Mouse (Mus musculus) embryonic facial prominence, embryonic 13.5 days (tissue): ENCODE measurements around the gene Scrn3. TPM values are rescaled to one million over a fixed set of nuclear protein-coding genes. Genes with fewer than 3 reads are reported as not detected.

Experiments used
- ATAC-seq: fragments of 200-750 bp; cut with Nextera tagmentation; 2 replicates; pipeline ENCODE4 v1.8.0; 2017; ENCODE audit warnings: low read depth; ENCODE audit not compliant: insufficient number of reproducible peaks, insufficient read depth, low FRiP score, low TSS enrichment
- H3K27ac ChIP-seq: fragments of 300-500 bp; sonication (generic); 2 replicates; pipeline ENCODE4 v1.5.1; 2015; ENCODE audit warnings: moderate library complexity, mild to moderate bottlenecking, inconsistent platforms
- H3K27me3 ChIP-seq: fragments of 300-500 bp; sonication (generic); 2 replicates; pipeline ENCODE4 v1.6.1; 2015; ENCODE audit warnings: mild to moderate bottlenecking, inconsistent platforms
- H3K36me3 ChIP-seq: fragments of 300-500 bp; sonication (generic); 2 replicates; pipeline ENCODE4 v1.6.1; 2015; ENCODE audit warnings: mild to moderate bottlenecking, inconsistent platforms
- H3K4me1 ChIP-seq: fragments of 300-500 bp; sonication (generic); 2 replicates; pipeline ENCODE4 v1.6.1; 2015; ENCODE audit warnings: inconsistent platforms
- H3K4me2 ChIP-seq: fragments of 300-500 bp; sonication (generic); 2 replicates; pipeline ENCODE4 v1.6.1; 2015; ENCODE audit warnings: moderate library complexity, mild to moderate bottlenecking, inconsistent platforms
- H3K4me3 ChIP-seq: fragments of 300-500 bp; sonication (generic); 2 replicates; pipeline ENCODE4 v1.5.1; 2015; ENCODE audit warnings: mild to moderate bottlenecking, inconsistent platforms
- H3K9ac ChIP-seq: fragments of 300-500 bp; sonication (generic); 2 replicates; pipeline ENCODE4 v1.6.1; 2015; ENCODE audit warnings: mild to moderate bottlenecking, inconsistent platforms
- H3K9me3 ChIP-seq: fragments of 300-500 bp; sonication (generic); 2 replicates; pipeline ENCODE4 v1.6.1; 2016; ENCODE audit warnings: inconsistent platforms
- WGBS: fragments of 180-500 bp; shearing (Covaris S2); methylation state at CpG from one replicate; pipeline ENCODE4 v1.1.7; 2015; ENCODE audit warnings: mixed read lengths; 5-methylcytosine and 5-hydroxymethylcytosine counted together
- polyA plus RNA-seq: library from polyadenylated mRNA; unstranded; fragments of >200 nt; fragmentation: Nextera tagmentation; extraction: Ambion mirVana; gene quantifications from 2 replicates; pipeline ENCODE4 v1.2.1, GENCODE M21; 2015

The Scrn3 gene
- 15.0 and 17.5 TPM in 2 replicates for polyA plus RNA-seq

GRCm38 (mm10) chr2:73312152-73313116 is at the start of gene Scrn3, which contains the start of gene Cir1:
TSS of gene Scrn3 (plus strand) at chr2:73312601.
TSS of gene Cir1 (minus strand) at chr2:73312701.
- H3K4me3 ChIP-seq: peak within 1 kb of the TSS; percentile 68
- under 1% methylated on average over 64 of the region's 64 CpGs for WGBS
- H3K4me1 ChIP-seq: peaks cover 13% of the 10 kb centered on the region
- H3K36me3 ChIP-seq: peaks cover 28% of the 10 kb centered on the region
- peak within 1 kb of the TSS; percentile 92 for H3K4me2 ChIP-seq
- H3K9me3 ChIP-seq: no peaks in the 10 kb centered on the region
- H3K27ac ChIP-seq: peak within 1 kb of the TSS; percentile 88
- peak; percentile 92 for ATAC-seq
- H3K9ac ChIP-seq: peak within 1 kb of the TSS; percentile 82
- no peaks in the 10 kb centered on the region for H3K27me3 ChIP-seq

- H3K27me3 ChIP-seq: peaks cover 57% of the 10 kb centered on the region
- 3% methylated on average over 16 of the region's 16 CpGs for WGBS
- peak overlapping the region; percentile 39; the same call in 1 of the 2 replicates for H3K27ac ChIP-seq
- peak overlapping the region; percentile 88 for H3K4me2 ChIP-seq
- peak overlapping the region; percentile 69 for H3K9ac ChIP-seq
- peaks cover 34% of the 10 kb centered on the region for H3K4me1 ChIP-seq
- no peaks in the 10 kb centered on the region for H3K36me3 ChIP-seq
- H3K9me3 ChIP-seq: 0 out of 2 replicates have a peak, but pooled peaks cover 4% of the 10 kb centered on the region
- no peak for ATAC-seq
- H3K4me3 ChIP-seq: peak overlapping the region; percentile 54
Measured at GRCm38 (mm10) chr2:73263172-73263765, 49.1 kb upstream of the Scrn3 start.

- Histone ChIP-seq H3K4me1 (peaks cover 33% of the 10 kb centered on the region), H3K4me3 (peak overlapping the region; percentile 54), H3K27me3 (peaks cover 64% of the 10 kb centered on the region), H3K9me3 (0 out of 2 replicates have a peak, but pooled peaks cover 4% of the 10 kb centered on the region), H3K4me2 (peak overlapping the region; percentile 88), H3K36me3 (no peaks in the 10 kb centered on the region), H3K27ac (peak overlapping the region; percentile 39), H3K9ac (peak overlapping the region; percentile 69)
- 1% methylated on average over 38 of the region's 38 CpGs for WGBS
- 0 out of 2 replicates have a peak, but pooled peaks have one; percentile 33 for ATAC-seq
Measured at GRCm38 (mm10) chr2:73263794-73264610, 48.4 kb upstream of the Scrn3 start.

- 5% methylated on average over 11 of the region's 11 CpGs for WGBS
- Histone ChIP-seq H3K27me3 (peaks cover 70% of the 10 kb centered on the region), H3K4me3 (peak overlapping the region; percentile 54), H3K9ac (peak overlapping the region; percentile 69; the same call in 1 of the 2 replicates), H3K27ac (no peak overlapping the region), H3K4me2 (peak overlapping the region; percentile 88), H3K4me1 (peaks cover 33% of the 10 kb centered on the region), H3K36me3 (no peaks in the 10 kb centered on the region), H3K9me3 (0 out of 2 replicates have a peak, but pooled peaks cover 4% of the 10 kb centered on the region)
- 0 out of 2 replicates have a peak, but pooled peaks have one; percentile 20 for ATAC-seq
Measured at GRCm38 (mm10) chr2:73264611-73265195, 47.7 kb upstream of the Scrn3 start.

- WGBS: 12% methylated on average over 5 of the region's 5 CpGs
- H3K27me3 ChIP-seq: peaks cover 83% of the 10 kb centered on the region
- H3K36me3 ChIP-seq: no peaks in the 10 kb centered on the region
- no peak overlapping the region for H3K9ac ChIP-seq
- H3K9me3 ChIP-seq: 0 out of 2 replicates have a peak, but pooled peaks cover 4% of the 10 kb centered on the region
- peaks cover 41% of the 10 kb centered on the region for H3K4me1 ChIP-seq
- ATAC-seq: no peak
- peak overlapping the region; percentile 0 for H3K4me2 ChIP-seq
- no peak overlapping the region for H3K4me3 ChIP-seq
- H3K27ac ChIP-seq: no peak overlapping the region
Measured at GRCm38 (mm10) chr2:73266011-73266410, 46.4 kb upstream of the Scrn3 start.

- Histone ChIP-seq H3K9ac (no peak overlapping the region), H3K4me1 (peaks cover 47% of the 10 kb centered on the region), H3K27me3 (peaks cover 89% of the 10 kb centered on the region), H3K27ac (no peak overlapping the region), H3K4me3 (no peak overlapping the region), H3K36me3 (no peaks in the 10 kb centered on the region), H3K9me3 (0 out of 2 replicates have a peak, but pooled peaks cover 4% of the 10 kb centered on the region), H3K4me2 (no peak overlapping the region)
- no peak for ATAC-seq
- WGBS: 39% methylated on average over 1 of the region's 1 CpGs
Measured at GRCm38 (mm10) chr2:73266623-73267022, 45.8 kb upstream of the Scrn3 start.

GRCm38 (mm10) chr2:73267231-73267630 is 45.2 kb upstream of the Scrn3 start:
- no peaks in the 10 kb centered on the region for H3K9me3 ChIP-seq
- H3K4me3 ChIP-seq: no peak overlapping the region
- WGBS: 21% methylated on average over 3 of the region's 3 CpGs
- H3K4me2 ChIP-seq: no peak overlapping the region
- H3K9ac ChIP-seq: no peak overlapping the region
- no peak for ATAC-seq
- peaks cover 88% of the 10 kb centered on the region for H3K27me3 ChIP-seq
- no peak overlapping the region for H3K27ac ChIP-seq
- no peaks in the 10 kb centered on the region for H3K36me3 ChIP-seq
- peaks cover 53% of the 10 kb centered on the region for H3K4me1 ChIP-seq

- H3K4me2 ChIP-seq: peak overlapping the region; percentile 37; the same call in 1 of the 2 replicates
- no peak overlapping the region for H3K9ac ChIP-seq
- peaks cover 92% of the 10 kb centered on the region for H3K27me3 ChIP-seq
- ATAC-seq: no peak
- H3K9me3 ChIP-seq: no peaks in the 10 kb centered on the region
- H3K27ac ChIP-seq: no peak overlapping the region
- H3K36me3 ChIP-seq: no peaks in the 10 kb centered on the region
- H3K4me1 ChIP-seq: peaks cover 55% of the 10 kb centered on the region
- H3K4me3 ChIP-seq: no peak overlapping the region
- WGBS: 4% methylated on average over 4 of the region's 4 CpGs
Measured at GRCm38 (mm10) chr2:73267818-73268217, 44.6 kb upstream of the Scrn3 start.

GRCm38 (mm10) chr2:73268281-73268680 is 44.1 kb upstream of the Scrn3 start:
- no peaks in the 10 kb centered on the region for H3K36me3 ChIP-seq
- H3K4me2 ChIP-seq: peak overlapping the region; percentile 37

GRCm38 (mm10) chr2:73268836-73269395 is 43.5 kb upstream of the Scrn3 start:
- no peaks in the 10 kb centered on the region for H3K36me3 ChIP-seq
- no peak for ATAC-seq
- H3K27me3 ChIP-seq: peaks cover 95% of the 10 kb centered on the region
- no peak overlapping the region for H3K9ac ChIP-seq
- no peak overlapping the region for H3K4me3 ChIP-seq
- peaks cover 55% of the 10 kb centered on the region for H3K4me1 ChIP-seq
- H3K9me3 ChIP-seq: no peaks in the 10 kb centered on the region
- 6% methylated on average over 8 of the region's 8 CpGs for WGBS
- no peak overlapping the region for H3K4me2 ChIP-seq
- H3K27ac ChIP-seq: no peak overlapping the region

More at GRCm38 (mm10) chr2:73268281-73268680, 44.1 kb upstream of the Scrn3 start:
- Histone ChIP-seq H3K9ac (no peak overlapping the region), H3K9me3 (no peaks in the 10 kb centered on the region), H3K4me3 (no peak overlapping the region), H3K27me3 (peaks cover 94% of the 10 kb centered on the region), H3K4me1 (peaks cover 55% of the 10 kb centered on the region), H3K27ac (no peak overlapping the region)
- WGBS: 4% methylated on average over 12 of the region's 12 CpGs
- ATAC-seq: no peak
